8 mouse cellular contexts compared by ENCODE assay signal in the genomic region with DNA sequence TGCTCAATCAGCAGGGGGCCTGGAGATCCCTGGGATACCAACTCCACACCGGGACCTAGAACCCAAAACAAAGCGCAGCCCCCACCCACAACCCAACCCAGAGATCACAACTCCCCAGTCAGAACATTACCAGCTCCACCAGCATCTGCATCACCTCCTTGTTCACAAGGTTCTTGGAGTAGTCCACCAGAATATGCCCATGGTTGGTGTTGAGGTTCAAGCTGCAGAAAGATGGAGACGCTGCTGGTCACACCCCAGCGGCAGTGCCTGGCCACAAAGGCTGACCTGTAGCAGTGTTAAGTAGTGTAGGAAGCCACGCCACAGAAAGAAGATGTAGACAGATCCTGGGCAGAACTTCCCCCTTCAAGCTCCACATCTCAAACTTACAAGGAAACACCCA. TPM values are rescaled to one million over a fixed set of nuclear protein-coding genes. Genes with fewer than 3 reads are reported as not detected.
A peak's percentile ranks its signal among the peaks of the same experiment; 100 is the strongest.
DNase-seq lines count a peak whose midpoint lies in the region; ATAC-seq and TF ChIP-seq lines count a peak whose summit lies in the region.

No protein-coding gene starts in this region.

- peak overlapping the region; percentile 95 for H3K4me3 ChIP-seq in testis, adult 2 months (ENCODE audit: control insufficient read depth, low read depth, low read length)
- peak overlapping the region; percentile 79 for H3K4me3 ChIP-seq in liver, embryonic 12.5 days
- H3K4me3 ChIP-seq in stomach, embryonic 16.5 days (replicated peaks; ENCODE audit: low read length), result peak overlapping the region; percentile 79

- DNase-seq in embryo, embryonic 10 days (ENCODE audit: low spot score), result peak; percentile 22
- no peak for DNase-seq in embryo, embryonic 10.5 days (ENCODE audit: low spot score)
- no peak for DNase-seq in testis, postnatal 14 days (ENCODE audit: low spot score)
- no peak for DNase-seq in left cerebral cortex, postnatal 4 days
- no peak for DNase-seq in cerebellum, adult 8-10 months

- no peaks in the 10 kb centered on the region for H3K27me3 ChIP-seq in testis, adult 2 months (ENCODE audit: control insufficient read depth, insufficient read depth, low read length)
- H3K27me3 ChIP-seq in liver, embryonic 12.5 days (replicated peaks), result no peaks in the 10 kb centered on the region
- no peaks in the 10 kb centered on the region for H3K27me3 ChIP-seq in stomach, embryonic 16.5 days (ENCODE audit: control insufficient read depth, insufficient read depth, low read length)

- TF ChIP-seq POLR2A in testis, adult 2 months (IDR thresholded peaks at IDR 0.05; ENCODE audit: control insufficient read depth, low read depth, low read length), result no peak

- no peaks in the 10 kb centered on the region for H3K36me3 ChIP-seq in testis, adult 2 months (ENCODE audit: control insufficient read depth, insufficient read depth, low read length)
- H3K36me3 ChIP-seq in liver, embryonic 12.5 days, result peaks cover 46% of the 10 kb centered on the region
- peaks cover 10% of the 10 kb centered on the region; the same call in 1 of the 2 replicates for H3K36me3 ChIP-seq in stomach, embryonic 16.5 days (ENCODE audit: control insufficient read depth, insufficient read depth, low read length)

- H3K27ac ChIP-seq in testis, adult 2 months (ENCODE audit: control insufficient read depth, insufficient read depth, low read depth, low read length), result no peak overlapping the region; the same call in 1 of the 2 replicates
- peak overlapping the region; percentile 86 for H3K27ac ChIP-seq in liver, embryonic 12.5 days
- H3K27ac ChIP-seq in stomach, embryonic 16.5 days (ENCODE audit: low read length), result peak overlapping the region; percentile 93

- intact Hi-C loops in left cerebral cortex, postnatal 4 days (cut with DNase I), result no loop called here

- TF ChIP-seq CTCF in testis, adult 2 months (IDR thresholded peaks at IDR 0.05; ENCODE audit: control insufficient read depth, insufficient read depth, insufficient replicate concordance, low read depth, low read length), result no peak

- no peak for ATAC-seq in liver, embryonic 12.5 days
- no peak for ATAC-seq in stomach, embryonic 16.5 days (ENCODE audit: insufficient read depth, low FRiP score)

- peak overlapping the region; percentile 89 for H3K9ac ChIP-seq in liver, embryonic 12.5 days
- peak overlapping the region; percentile 86 for H3K9ac ChIP-seq in stomach, embryonic 16.5 days (ENCODE audit: low read length)

- peak overlapping the region; percentile 95 for H3K4me2 ChIP-seq in liver, embryonic 12.5 days
- peak overlapping the region; percentile 78 for H3K4me2 ChIP-seq in stomach, embryonic 16.5 days (ENCODE audit: low read depth, low read length)

- WGBS in liver, embryonic 12.5 days (ENCODE audit: insufficient replicate concordance), result 14% methylated on average over 5 of the region's 5 CpGs
- WGBS in stomach, embryonic 16.5 days, result 23% methylated on average over 5 of the region's 5 CpGs

- H3K4me1 ChIP-seq in testis, adult 2 months (ENCODE audit: control insufficient read depth, insufficient read depth, low read length), result peaks cover 9% of the 10 kb centered on the region
- H3K4me1 ChIP-seq in liver, embryonic 12.5 days, result peaks cover 79% of the 10 kb centered on the region
- H3K4me1 ChIP-seq in stomach, embryonic 16.5 days (ENCODE audit: control insufficient read depth, insufficient read depth, low read length), result peaks cover 37% of the 10 kb centered on the region

- H3K9me3 ChIP-seq in liver, embryonic 12.5 days (replicated peaks), result no peaks in the 10 kb centered on the region
- no peaks in the 10 kb centered on the region for H3K9me3 ChIP-seq in stomach, embryonic 16.5 days (replicated peaks; ENCODE audit: control insufficient read depth, low read length)

RNA-seq across cellular contexts. Expression of gene Gpi1, which starts 1.0 kb away (rescaled TPM):
- polyA plus RNA-seq in testis, adult 2 months (2012; rRNA removed), result 456 and 474 TPM in 2 replicates
- polyA plus RNA-seq in liver, embryonic 12.5 days (2016; fragmentation: Nextera tagmentation; extraction: Ambion mirVana), result 207 and 222 TPM in 2 replicates
- polyA plus RNA-seq in stomach, embryonic 16.5 days (2015; fragmentation: Nextera tagmentation; extraction: Ambion mirVana), result 347 and 352 TPM in 2 replicates
- 100 to 1,000 TPM; 317 to 394 TPM for total RNA-seq in left cerebral cortex, postnatal 4 days (2021)

RNA-seq across cellular contexts. Expression of gene Gm6096, which starts 21.7 kb away (rescaled TPM):
- not detected in 2 replicates for polyA plus RNA-seq in testis, adult 2 months (2012; rRNA removed)
- polyA plus RNA-seq in liver, embryonic 12.5 days (2016; fragmentation: Nextera tagmentation; extraction: Ambion mirVana), result not detected in 2 replicates
- not detected in 2 replicates for polyA plus RNA-seq in stomach, embryonic 16.5 days (2015; fragmentation: Nextera tagmentation; extraction: Ambion mirVana)
- total RNA-seq in left cerebral cortex, postnatal 4 days (2021), result not detected

RNA-seq across cellular contexts. Expression of gene Pdcd2l, which starts 32.7 kb away (rescaled TPM):
- polyA plus RNA-seq in testis, adult 2 months (2012; rRNA removed), result 32.1 and 34.1 TPM in 2 replicates
- 39.1 and 39.2 TPM in 2 replicates for polyA plus RNA-seq in liver, embryonic 12.5 days (2016; fragmentation: Nextera tagmentation; extraction: Ambion mirVana)
- 53.6 and 54.8 TPM in 2 replicates for polyA plus RNA-seq in stomach, embryonic 16.5 days (2015; fragmentation: Nextera tagmentation; extraction: Ambion mirVana)
- 10 to 100 TPM; 30.4 to 30.6 TPM for total RNA-seq in left cerebral cortex, postnatal 4 days (2021)

RNA-seq across cellular contexts. Expression of gene Uba2, which starts 59.8 kb away (rescaled TPM):
- 56.6 and 57.1 TPM in 2 replicates for polyA plus RNA-seq in testis, adult 2 months (2012; rRNA removed)
- 165 and 174 TPM in 2 replicates for polyA plus RNA-seq in liver, embryonic 12.5 days (2016; fragmentation: Nextera tagmentation; extraction: Ambion mirVana)
- polyA plus RNA-seq in stomach, embryonic 16.5 days (2015; fragmentation: Nextera tagmentation; extraction: Ambion mirVana), result 161 and 165 TPM in 2 replicates
- total RNA-seq in left cerebral cortex, postnatal 4 days (2021), result 10 to 100 TPM; 83.1 to 84.0 TPM
